Mouse (Mus musculus) adrenal gland, postnatal 14 days (tissue): ENCODE data around the gene Bpifb1. TPM values are rescaled to one million over a fixed set of nuclear protein-coding genes. Genes with fewer than 3 reads are reported as not detected.
"Not testable (repeated sequence)": the region's sequence is repeated elsewhere in the genome, so short reads cannot be mapped to it uniquely, and the experiment has no call there.

Experiments used
- DNase-seq: peaks from one replicate; pipeline ENCODE4 v3.0.0; 2021; ENCODE audit warnings: mixed read lengths
- total RNA-seq: library from RNA; stranded (reverse); gene quantifications from 2 replicates; pipeline ENCODE4 v1.2.3, GENCODE M21; 2021

Gene Bpifb1
- total RNA-seq, 1 experiment from 2014 or later: not detected

DNA sequence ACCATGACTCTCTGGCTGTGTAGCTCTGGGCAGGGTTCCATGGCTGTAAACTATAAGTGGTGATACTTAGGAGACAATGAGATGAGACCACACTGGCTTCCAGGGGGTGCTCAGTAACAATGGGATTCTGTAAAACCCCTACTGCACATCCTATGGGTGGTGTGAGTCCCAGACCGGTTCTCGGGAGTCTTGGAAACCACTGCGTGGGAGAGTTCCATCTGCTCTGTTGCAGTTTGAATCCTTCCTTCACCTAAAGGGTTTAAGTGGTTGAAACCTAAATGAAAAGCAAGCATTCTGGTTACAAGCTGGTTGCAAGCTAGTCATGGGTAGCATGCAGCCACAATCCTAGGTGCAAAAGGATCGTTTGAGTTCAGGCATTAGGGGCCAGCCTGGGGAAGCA, 21.3 kb downstream of the Bpifb1 start:
- DNase-seq: no peak

DNA sequence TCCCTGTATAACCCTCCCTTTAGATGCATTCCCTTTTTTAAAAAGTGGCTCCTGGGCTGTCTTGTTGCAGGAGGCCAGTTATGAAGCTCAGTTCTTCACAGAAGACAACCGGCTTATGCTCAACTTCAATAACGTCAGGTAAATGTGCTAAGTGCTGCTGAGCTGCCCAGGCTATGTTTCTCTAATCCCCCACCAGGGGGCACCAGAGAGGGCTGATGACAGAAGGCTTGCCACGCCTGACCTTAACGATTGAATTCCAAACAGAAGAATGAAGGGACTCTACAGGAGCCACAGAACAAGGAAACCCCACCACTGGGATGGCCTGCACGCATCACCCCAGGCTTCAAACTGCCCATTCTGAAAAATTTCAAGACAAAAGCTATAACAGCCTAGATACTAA, 24.6 kb downstream of the Bpifb1 start:
- peak; percentile 92 for DNase-seq

DNA sequence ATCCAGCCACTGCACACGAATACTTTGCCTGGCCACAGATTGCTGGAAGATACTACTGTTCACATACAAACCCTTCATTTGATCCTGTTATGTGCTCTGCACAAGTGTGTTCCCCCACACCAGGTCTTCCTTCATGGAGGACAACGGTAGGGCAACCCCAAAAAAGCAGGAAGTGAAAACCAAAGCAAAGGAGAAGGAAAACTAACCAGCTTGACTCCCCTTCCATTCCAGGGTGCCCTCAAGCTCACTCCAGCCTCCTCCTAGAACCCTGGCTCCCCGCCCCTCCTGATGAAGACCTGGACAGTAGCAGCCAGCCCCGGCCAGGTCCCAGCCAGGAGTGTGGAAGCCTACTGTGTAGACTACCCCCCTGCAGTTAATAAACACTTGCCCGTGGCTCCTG, 29.3 kb downstream of the Bpifb1 start:
- no peak for DNase-seq

DNA sequence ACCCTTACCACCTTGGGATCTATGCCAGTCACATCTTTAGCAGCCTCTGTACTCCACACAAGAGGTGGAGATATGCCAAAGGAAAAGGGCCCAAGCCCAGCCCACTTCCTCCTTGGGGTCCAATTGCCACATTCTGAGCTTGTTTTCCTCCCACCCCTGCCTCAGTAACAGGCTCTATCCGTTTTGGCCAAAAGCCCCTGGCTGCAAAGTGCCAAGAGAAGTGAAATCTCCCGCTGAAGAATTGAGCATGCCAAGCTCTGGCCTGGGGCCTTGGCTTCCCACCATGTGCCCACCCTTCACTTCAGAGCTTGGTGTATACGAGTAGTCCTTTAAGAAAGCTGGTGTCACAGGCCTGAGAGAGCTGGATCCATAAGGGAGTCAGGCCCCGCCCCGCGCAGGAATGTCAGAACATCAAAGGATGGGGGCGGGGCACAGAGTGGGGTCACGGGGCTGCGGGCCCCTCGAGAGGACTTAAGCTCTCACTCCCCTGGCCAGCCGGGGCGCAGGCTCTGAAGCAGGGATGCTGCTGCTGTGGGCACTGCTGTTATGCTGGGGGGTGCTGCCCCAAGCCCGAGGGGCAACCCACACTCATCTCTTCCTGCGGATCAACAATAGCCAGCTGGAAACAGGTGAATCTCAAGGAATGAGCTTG, 32.8 kb downstream of the Bpifb1 start, which contains the start of gene Bpifb5:
Bpifb5 (plus strand) TSS at position 478 of the 652 bp plus-strand sequence.
- peak; percentile 30 for DNase-seq

DNA sequence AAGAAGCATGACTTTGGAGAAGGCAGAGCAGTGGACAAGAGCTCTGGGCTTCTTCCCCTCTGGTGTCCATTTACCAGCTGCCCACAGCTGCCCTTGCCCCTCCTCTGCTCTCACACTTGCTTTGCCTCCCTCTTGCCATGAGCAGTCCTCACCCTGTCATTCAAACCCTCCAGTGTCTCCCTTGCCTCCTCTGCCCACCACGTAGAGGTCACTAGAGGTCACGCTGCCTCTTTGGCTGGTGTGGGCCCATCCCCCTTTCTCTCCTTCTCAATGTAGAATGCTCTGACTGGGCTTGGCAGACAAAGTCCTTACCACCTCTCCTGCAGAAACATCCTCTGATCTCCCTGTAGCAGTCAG, 33.3 kb downstream of the Bpifb1 start:
- no peak for DNase-seq

DNA sequence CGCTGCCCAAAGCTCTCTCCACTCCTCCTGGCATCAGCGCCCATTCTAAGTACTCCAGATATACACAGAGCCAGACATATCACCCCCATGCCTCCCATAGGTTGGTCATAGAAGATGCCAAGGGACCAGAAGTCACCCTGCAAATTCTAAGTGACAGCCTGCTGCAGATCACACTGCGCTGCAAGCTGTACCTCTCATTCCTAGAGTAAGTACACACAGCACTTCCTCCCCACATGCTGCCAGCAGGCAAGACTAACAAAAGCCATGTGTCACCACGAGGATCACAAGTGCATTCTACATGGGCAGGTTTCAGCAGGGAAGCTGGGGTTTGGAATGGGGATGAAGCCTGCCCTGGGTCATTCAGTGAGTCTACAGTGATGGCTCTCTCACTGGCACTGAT, 36.4 kb downstream of the Bpifb1 start:
- DNase-seq: no peak

DNA sequence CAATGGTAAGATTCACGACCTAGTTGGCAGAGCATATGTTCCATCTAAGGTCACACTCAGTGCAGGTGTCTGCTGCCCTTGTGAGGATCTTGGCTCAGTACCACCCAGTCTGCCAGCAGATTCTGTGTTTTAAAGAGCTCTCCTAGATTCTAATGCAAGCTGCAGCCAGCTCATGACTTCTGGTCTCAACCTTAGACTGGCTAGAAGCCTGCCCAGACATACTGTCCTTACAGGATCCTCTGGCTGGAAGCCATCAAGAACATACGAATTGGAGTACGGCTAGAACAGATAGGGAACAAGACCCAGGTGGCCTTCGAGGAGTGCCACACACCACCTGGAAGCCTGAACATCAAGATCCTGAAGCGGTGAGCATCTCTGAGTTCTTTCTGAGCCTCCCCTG, 37.2 kb downstream of the Bpifb1 start:
- DNase-seq: no peak

DNA sequence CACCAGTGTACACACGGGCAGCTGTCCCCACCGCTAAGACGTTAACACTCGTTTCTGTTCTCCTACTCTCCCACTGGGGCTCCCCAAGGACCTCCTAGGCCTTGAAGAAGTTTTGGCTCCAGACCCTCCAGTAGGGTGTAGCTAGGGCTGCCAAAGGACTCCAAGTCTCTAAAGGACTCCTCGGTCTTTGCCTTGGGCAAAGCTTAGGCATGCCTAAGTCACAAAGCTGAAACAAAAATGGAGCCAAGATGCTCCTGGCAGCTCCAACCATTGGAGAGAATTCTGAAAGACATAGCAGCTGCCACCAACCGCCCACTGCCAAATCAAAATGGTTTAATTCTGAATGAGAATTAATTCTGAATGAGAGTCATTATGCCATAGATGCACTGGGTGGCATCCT, 42.8 kb downstream of the Bpifb1 start:
- no peak for DNase-seq

DNA sequence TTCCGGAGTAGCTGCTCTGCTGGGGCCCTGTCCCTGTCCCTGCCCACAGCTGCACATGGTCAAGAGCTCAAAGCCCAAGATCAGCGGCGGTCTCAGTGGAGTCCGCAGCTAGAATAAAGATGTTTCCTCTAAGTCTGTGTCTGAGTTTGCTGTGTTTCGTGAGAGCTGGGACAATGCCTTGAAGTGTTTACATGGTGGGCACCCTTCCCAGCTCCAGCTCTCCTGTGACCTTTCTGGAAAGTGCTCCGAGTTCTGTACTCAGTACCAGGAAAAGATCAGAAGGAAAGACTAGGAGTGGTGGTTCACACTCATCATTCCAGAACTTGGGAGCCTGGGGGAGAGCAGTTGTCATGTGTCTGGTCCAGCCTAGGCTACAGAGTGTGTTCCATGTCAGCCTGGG, 50.2 kb downstream of the Bpifb1 start:
- no peak for DNase-seq

DNA sequence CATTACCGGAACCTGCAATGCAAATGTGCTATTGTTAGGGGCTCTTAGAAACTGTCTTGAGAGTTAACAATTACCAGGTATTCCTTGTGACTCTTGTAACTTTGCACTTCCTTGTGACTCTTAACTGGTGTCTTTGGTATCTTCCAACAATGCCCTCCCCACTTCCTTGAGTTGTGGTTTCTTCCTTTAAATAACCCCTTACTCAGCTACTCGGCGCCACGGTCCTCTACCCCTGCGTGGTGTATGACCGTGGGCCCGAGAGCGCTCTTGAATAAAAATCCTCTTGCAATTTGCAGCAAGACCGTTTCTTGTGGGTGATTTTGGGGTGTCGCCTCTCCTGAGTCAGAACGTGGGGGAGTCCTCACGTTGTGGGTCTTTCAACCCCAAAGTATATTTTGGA, 52.1 kb downstream of the Bpifb1 start:
- not testable (repeated sequence) for DNase-seq

DNA sequence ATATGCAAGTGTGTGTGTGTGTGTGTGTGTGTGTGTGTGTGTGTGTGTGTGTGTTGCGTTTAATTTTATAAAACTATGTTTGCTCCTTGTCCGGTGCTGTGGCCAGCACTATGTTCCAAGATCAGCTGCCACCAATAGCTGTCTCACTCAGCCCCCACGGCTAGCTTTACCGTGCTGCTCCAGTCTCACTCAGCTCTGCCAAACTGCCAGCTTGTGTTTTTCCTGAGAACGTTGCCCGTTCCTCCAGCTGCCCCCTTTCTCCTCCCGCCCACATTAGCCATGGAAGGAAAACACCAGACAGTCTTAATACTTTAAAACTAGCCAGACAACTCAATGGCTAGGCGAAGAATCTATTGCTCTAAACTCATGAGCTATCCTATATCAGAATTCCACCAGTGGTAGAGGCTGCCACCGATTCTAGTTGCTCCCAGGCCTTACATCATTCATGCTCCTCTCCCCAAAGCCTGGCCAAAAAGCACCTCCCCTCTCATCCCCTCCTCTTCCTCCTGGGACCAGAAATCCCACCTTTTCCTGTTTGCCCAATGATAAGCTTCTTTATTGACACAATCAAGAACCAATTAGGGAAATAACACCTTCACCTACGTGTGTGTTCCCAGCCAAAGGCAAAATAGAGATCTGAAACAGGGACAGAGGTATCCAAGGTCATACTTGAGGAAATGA, 52.9 kb downstream of the Bpifb1 start:
- no peak for DNase-seq

DNA sequence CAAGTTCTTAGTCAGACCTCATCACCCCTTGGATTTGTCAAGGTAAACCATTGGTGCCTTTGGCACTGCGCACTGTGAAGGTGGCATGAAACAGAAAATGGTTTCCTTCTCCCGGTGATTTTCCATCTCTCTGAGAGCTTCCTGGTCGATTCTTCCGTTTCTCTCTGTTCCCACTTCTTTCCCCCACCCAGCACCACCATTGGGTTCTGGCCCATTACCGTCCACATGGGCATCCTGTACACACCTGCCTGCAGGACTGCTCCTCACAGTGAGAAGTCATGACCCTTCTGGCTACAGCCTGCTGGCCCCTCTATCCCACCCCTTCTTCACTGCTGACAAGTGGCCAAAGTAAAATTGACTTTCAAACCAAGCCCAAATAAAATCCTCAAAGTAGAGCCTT, 54.7 kb downstream of the Bpifb1 start:
- no peak for DNase-seq

DNA sequence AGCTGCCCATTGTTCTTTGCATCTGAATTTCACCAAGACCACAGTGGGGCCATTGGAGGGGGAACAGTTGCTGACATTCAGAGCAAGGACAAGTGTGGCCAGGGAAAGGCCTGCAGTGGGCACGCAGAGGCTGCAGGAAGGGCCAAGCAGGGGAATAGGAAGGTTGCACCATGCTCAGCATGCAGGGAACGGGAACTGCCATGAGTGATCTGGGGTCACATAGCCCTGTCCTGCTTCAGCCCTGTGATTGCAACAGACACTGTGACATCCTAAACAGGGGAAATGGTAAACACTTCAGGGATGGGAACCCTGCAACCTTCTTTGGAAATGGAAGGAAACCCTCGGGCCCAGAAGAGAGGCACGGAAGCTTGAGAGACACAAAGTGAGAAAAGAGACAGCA, 64.6 kb downstream of the Bpifb1 start:
- not testable (repeated sequence) for DNase-seq

DNA sequence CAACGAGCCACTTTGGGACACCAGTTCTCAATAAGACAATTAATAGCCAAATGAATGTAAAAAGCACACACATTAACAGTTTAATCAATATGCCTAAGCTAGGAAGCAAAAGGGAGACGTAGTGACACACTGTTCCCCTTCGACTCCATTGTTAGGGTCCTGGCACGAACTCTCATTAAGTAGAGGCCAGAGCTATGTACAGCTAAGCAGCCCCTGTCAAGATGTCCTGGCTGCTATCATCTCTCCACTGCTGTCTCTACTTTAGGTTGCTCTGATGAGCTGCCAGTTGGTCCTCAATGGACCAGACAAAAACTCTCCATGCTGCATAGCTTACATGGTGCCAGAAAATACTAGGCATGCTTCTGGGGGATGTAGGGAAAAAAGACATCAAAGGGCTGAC, 65.2 kb downstream of the Bpifb1 start:
- no peak for DNase-seq

DNA sequence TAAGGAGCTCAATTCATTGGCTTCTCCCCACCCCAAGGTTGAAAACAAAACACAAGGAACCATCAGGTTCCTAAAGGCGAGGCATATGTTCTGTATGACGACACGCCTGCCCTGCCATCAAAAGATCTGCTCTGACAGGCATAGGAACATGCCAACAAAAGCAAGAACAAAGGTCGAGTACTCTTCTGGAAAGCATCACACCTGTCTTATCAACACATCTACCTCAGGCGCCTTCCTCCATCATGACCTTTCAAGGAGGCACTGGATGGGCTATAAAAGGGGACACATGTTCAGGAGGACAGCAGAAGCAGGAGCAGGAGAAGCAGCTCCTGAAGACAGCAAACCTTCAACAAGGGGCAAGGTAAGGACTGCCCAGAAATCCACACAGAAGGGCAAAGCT, 66.9 kb downstream of the Bpifb1 start, which contains the start of gene Bpifb9a:
Bpifb9a (plus strand) TSS at position 301 of the 400 bp plus-strand sequence.
- DNase-seq: not testable (repeated sequence)

DNA sequence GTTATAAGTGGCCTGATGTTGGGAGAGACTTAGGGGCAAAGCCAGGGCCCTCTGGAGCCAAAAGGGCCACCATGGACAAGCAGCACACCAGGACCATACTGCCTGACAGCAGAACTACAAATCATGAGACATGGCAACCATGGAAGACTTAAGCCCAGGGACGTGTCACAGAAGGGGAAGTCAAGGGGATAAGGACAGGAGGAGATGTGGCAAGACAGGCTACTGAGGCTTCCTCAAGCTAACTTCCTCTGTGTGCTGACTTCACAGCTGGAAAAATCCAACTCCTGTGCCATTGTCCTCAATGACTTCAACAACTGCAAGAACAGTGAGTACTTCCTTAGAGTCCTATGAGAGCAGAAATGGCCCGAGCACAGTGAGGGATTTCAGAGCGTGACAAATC, 73.8 kb downstream of the Bpifb1 start:
- DNase-seq: not testable (repeated sequence)

Other genes with a start within 250 kb of the Bpifb1 start
- not detected in 2 replicates for gene Bpifa6, start 215.9 kb upstream of the Bpifb1 start, total RNA-seq
- 0.41 and 0.70 TPM in 2 replicates for gene Bpifa2, start 182.6 kb upstream of the Bpifb1 start, total RNA-seq
- gene Bpifa3, start 60.5 kb upstream of the Bpifb1 start, total RNA-seq: not detected in 2 replicates
- not detected in 2 replicates for gene Bpifa1, start 47.9 kb upstream of the Bpifb1 start, total RNA-seq
- gene Bpifa5, start 28.2 kb upstream of the Bpifb1 start, total RNA-seq: not detected in 2 replicates
- gene Bpifb5, start 32.9 kb downstream of the Bpifb1 start, total RNA-seq: 0.45 TPM in 1 of 2 replicates, not detected in the other
- gene Bpifb9a, start 67.0 kb downstream of the Bpifb1 start, total RNA-seq: not detected in 2 replicates
- not detected in 2 replicates for gene Bpifb9b, start 116.4 kb downstream of the Bpifb1 start, total RNA-seq
- gene Cdk5rap1, start 182.2 kb downstream of the Bpifb1 start, total RNA-seq: 14.2 and 15.7 TPM in 2 replicates
- 27.7 and 32.3 TPM in 2 replicates for gene Snta1, start 217.3 kb downstream of the Bpifb1 start, total RNA-seq
- 36.1 and 42.5 TPM in 2 replicates for gene Cbfa2t2, start 245.7 kb downstream of the Bpifb1 start, total RNA-seq